Mouse (Mus musculus): ENCODE results near the gene Col4a3bp.

Gene Col4a3bp

DNA sequence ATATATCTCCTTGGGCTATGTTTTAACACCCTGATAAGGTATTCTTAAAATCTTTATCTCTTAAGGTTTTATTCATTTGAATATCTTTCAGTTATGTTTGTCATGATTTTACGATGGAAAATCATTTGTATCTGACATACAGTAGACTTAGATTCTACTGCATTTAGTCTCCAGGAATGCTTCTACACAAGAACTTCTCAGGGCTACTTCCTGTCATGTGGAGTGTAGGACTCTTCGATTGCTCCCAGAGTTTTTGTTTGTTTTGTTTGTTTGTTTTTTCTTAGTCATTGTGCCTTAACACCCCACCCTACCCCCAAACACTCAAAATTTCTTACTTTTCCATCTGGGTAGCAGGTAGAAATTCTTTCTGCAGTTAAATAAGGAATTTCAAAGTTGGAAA is 1.0 kb upstream of the Col4a3bp start:
- DNase-seq (ENCODE audit: low read depth, low spot score) = no peak

DNA sequence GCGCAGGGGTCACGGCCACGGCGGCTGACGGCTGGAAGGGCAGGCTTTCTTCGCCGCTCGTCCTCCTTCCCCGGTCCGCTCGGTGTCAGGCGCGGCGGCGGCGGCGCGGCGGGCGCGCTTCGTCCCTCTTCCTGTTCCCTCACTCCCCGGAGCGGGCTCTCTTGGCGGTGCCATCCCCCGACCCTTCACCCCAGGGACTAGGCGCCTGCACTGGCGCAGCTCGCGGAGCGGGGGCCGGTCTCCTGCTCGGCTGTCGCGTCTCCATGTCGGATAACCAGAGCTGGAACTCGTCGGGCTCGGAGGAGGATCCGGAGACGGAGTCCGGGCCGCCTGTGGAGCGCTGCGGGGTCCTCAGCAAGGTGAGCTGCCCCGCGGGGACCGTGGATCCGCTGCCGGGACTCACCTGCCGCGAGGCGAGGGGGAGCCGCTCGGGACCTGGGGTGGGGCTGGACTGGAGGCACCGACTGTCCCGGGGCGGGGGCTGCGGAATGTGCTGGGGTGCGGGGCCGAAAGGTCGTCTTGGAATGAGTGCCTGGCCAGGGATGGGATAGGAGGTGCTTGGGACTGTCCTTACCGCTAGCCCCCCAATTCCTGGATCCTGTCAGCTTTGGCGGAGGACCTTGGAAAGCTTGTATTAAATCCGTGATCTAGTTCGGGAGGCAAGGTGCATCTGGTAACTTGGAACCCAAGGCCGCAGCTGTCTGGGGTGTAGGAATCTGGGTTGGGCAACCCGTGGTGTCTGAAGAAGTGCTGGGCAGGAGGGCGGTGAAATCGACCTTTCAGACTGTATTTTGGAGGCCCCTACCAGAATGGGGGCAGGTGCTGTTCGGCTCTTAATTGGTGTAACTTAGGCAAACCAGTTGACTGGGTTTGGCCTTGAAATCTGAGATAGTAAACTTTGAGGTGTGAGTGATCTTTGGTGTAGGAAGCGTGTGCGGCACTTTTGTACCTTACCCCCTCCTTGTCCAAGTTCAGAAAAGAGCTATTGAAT is 778 bp downstream of the Col4a3bp start:
- peak; percentile 25 for DNase-seq (ENCODE audit: low read depth, low spot score)

DNA sequence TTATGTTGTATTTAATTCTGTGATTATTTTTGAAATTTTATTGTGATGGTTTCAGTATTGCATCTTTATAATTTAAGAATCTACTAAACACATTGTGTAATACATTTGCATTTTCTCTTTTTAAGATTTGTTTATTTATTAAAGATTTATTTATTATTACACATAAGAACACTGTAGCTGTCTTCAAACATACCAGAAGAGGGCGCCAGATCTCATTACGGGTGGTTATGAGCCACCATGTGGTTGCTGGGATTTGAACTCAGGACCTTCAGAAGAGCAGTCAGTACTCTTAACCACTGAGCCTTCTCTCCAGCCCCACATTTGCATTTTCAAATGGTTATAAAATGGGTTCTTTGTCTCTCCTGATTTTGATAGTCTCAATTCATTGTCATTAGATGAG is 2.1 kb downstream of the Col4a3bp start:
- DNase-seq (ENCODE audit: low read depth, low spot score) = peak; percentile 12

DNA sequence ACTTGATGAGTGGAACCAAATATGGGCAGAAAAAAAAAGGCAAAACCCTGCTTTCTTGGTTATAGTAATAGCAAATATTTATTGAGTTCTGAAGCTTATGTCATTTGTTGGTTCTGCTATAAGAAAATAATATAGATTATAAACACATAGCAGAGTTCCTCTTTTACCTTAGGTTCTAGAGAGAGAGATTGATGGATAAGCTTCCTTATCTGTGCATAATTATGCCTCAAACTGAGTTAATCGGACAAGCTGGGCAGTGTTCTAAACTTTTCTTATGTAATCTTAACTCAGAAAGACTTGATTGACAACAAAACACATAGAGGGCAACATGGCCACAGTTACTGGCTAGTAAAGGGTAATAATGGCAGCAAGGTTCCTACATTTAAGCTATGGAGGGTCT is 4.8 kb downstream of the Col4a3bp start:
- DNase-seq (ENCODE audit: low read depth, low spot score) = no peak

DNA sequence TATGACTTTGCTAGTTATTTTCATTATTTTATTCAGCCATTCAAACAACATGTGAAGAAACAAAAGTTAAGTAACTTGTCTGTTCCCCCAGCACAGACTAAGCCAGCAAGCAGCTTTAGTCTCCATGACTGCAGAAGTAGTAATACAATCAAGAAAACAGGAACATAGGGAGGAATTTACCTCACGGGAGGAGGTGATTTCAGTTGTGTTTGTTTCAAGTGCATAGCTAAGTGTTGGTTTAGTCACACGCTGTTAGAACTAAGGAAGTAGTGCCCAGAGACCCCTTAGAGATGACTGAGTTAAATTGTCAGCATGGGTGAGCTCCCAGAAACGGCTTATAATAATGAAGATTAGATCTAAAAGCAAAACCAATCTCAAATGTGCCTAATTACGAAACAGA is 5.5 kb downstream of the Col4a3bp start:
- DNase-seq (ENCODE audit: low read depth, low spot score) = no peak

DNA sequence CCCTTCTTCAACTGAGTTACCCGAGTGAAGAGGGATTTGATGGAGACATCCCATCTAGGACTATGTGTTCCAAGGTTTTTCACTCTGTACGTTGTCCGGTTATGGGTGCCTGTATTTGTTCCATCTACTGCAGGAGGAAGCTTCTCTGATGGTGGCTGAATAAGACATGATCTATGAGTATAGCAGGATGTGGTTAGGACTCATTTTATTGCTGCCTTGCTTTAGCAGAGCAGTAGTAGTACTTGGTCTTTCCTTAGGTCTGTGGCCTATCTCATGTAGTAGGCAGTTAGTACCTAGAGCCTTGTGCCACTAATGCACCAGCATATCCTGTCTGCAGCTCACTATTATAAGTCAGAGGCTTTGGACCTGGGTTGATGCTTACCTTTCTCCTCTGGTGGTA is 12.7 kb downstream of the Col4a3bp start:
- DNase-seq (ENCODE audit: low read depth, low spot score) = no peak

DNA sequence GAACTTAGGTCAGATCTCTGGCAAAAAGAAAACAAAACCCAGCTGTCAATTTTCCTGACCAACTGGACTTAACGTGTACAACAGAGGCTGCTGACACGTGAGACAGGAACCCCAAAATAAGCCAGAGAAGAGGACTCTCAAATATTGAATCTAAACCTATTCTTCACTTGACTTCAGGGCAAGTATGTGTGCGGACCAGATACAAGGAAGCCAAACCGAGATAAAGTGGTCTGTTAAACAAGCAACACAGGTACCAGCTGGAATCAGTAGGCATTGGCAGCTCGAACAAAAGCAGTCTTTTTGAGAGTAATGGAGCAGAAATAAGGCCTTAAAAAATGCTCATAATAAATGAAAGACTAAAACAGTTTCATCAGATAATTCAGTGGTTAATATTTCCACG is 25.6 kb downstream of the Col4a3bp start:
- no peak for DNase-seq (ENCODE audit: low read depth, low spot score)

DNA sequence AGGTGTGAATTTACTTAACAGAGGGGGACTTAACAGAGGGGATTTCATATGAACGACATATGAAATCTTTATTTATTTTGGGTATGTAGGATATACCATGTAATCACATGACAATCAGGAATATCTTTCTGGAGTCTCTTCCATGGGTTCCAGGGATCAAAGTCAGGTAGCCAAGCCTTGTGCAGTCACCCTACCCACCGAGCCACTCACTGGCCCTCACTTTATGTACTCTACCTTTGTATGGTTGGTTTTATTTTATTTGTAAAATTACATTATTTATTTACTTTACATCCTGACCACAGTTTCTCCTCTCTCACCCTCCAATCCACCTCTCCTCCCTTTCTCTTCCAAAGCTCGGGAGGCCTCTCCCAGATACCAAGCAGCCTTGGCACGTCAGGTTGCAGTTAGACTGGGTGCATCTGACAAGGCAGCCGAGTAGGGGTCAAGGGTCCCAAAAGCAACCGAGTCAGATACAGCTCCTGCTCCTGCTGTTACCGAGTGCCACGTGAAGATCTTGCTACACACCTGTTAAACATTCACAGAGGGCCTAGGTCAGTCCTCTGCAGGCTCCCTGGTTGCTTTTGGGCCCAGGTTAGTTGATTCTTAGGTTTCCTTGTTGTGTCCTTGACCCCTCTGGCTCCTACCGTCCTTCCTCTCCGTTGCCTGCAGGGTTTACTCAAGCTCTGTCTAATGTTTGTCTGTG is 28.0 kb downstream of the Col4a3bp start:
- no peak for DNase-seq (ENCODE audit: low read depth, low spot score)

DNA sequence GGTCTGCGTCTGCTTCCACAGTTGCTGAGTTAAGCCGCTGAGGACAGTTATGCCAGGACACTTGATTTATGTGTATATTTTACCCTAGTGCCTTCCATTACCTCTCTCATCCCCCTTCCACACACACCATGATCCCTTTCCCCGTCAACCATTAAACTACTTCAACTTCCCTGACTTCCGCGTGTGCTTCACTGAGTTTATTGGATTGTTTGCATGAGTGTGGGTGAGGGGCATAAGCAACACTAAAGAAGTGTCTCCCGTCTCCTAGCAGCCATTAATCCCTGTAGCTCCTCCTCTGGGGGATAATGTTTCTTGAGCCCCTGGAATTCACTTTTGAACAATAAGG is 28.6 kb downstream of the Col4a3bp start:
- DNase-seq (ENCODE audit: low read depth, low spot score) = peak; percentile 12

DNA sequence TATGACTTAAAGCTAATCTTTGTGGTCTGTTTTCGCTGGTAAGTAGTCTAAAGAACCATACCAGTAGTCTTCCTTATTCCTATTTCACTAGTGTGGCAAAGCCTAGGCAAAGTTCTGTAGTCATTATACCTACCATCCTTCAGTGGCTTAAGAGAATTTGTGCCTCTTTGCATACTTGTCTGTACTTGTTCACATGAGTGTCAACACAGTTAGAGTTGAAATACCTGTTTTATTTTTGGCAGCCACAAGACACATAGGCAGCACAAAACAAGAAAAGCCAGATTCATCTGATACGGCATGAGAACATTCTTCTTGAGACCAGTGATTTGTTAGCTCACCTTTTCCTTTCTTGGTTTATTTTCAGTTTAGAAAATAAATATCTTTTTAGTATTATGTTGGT is 31.8 kb downstream of the Col4a3bp start:
- DNase-seq (ENCODE audit: low read depth, low spot score) = no peak

DNA sequence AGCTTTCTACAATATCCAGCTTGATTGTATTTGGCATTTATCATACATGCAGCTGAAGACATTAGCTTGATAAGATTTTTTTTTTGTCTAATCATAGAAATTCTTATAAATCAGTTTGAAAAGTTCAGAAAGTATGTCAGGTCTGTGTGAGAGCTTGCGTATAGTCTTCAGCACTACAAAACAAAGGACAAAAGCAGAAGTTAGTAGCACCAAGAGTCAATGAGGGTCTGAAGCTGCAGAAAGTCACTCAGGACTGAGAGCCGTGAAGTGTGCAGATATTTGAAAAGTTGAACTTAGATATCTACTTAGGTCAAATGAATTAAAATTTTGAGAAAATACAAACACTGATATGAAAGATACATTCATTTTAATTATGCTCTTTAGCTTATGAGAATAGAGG is 36.7 kb downstream of the Col4a3bp start:
- DNase-seq (ENCODE audit: low read depth, low spot score) = no peak

DNA sequence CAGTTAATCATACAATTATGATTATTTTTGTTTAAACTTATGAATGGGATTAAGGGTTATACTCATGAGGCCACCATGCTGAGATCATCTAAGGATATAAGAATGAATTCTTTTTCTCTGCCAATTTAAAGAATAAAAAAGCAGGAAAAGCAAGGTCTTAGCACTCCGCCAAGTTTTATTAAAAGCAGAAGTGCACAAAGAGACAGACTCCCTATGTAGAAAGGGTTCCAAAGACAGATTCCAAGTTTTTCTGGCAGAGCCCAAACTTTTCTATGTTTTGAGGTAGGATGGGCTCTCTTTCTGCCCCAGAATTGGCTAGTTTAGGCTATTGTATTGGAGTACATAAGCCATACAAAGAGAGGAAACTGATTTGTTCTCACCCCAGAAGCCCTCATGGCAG is 37.6 kb downstream of the Col4a3bp start:
- no peak for DNase-seq (ENCODE audit: low read depth, low spot score)

DNA sequence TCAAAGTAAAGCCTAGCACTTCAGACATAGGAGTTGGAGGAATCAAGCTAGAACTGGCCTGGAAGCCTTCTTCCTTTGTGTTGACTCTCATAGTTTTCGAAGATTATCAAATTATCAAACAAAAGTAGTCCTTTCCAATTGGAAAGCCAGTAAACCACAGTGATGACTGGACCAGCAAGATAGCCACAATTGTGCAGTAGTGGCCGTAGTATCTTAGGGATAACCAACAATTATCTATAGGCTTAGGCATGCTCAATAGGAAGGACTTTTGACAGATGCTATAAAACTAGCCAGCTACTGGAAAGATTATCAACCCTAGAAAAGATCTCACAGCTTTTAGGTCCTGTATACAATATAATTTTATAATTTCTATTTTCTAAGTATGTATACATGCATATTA is 41.8 kb downstream of the Col4a3bp start:
- no peak for DNase-seq (ENCODE audit: low read depth, low spot score)

DNA sequence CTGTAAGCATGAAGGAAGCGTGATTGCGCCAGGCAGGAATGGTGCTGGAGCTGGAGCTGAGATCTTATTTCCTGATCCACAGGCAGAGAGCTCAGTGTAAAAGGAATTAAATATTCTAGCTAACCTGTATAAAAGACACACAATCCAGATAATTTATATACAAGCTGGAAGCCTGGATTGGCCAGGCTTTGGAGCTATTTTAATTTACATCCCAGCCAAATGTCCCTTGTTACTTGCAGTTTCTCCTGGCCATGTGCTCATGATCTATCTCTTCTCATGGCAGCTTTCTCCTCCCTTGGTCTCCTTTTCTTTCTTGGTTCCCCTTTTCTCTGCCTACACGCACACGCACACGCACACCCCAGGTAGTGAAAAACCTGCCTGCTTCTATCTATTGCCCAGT is 44.1 kb downstream of the Col4a3bp start:
- no peak for DNase-seq (ENCODE audit: low read depth, low spot score)

DNA sequence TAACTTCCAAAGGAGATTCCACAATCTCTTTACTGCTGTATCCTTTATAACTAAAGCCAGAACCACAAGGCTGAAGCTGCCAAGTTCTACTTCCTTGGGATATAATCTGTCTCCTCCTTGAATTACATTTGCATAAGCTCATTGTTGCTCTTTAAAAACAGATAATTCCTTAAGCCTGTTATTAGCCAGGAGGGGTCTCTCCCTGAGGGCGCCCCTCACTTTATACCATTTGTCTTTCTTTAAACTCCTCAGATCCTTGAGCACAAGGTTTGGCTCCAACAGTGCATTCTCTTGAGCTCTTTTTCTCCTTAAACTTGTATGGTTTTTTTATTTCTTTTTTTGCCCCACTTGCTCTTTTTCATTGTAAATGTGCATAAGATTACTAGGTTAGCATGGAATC is 46.2 kb downstream of the Col4a3bp start:
- DNase-seq (ENCODE audit: low read depth, low spot score) = no peak

DNA sequence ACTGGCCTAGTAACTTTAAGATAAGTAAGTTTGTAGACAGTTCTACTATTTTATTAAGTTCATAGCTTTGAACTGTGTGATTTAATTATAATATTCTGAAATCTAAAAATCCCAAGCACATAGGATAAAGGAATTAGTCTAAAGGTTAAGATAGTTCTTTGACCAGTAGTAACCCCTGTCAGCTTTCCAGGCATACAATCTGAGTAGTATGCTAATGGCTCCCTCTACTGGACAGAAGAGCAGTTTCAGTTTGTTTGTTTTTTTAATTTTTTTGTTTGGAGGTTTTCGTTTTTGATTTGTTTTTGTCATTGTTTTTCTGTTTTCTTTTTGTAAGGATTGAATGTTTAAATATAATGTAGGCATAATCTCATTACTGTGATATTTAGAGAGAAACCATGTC is 51.2 kb downstream of the Col4a3bp start:
- DNase-seq (ENCODE audit: low read depth, low spot score) = peak; percentile 44

DNA sequence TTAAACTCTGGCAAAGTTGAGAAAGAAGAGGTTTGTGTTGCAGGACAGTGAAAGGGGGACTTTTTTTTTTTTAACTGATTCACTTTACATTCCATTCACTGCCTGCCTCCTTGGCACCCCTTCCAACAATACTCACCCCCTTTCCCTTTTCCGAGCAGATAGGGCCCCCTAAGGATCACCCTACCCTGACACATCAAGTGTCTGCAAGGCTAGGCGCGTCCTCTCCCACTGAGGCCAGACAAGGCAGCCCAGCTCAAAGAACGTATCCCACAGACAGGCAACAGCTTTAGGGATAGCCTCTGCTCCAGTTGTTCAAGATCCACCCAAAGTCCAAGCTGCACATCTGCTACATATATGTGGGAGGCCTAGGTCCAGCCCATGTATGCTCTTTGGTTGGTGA is 51.7 kb downstream of the Col4a3bp start:
- DNase-seq (ENCODE audit: low read depth, low spot score) = no peak

DNA sequence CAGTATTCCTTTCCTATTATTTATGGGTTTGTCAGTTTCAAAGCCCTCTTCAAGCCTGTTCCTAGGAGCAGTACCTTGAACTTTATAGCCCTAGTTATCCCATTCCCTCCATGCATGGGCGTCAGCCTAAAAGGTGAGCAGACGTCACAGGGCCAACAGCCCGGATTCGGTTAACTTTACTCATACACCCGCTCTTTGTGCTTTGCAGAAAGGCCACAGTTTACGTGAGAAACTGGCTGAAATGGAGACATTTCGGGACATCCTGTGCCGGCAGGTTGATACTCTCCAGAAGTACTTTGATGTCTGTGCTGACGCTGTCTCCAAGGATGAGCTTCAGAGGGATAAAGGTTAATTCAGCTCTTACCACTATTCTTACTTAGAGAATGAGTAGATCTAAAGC is 56.8 kb downstream of the Col4a3bp start:
- DNase-seq (ENCODE audit: low read depth, low spot score) = no peak

DNA sequence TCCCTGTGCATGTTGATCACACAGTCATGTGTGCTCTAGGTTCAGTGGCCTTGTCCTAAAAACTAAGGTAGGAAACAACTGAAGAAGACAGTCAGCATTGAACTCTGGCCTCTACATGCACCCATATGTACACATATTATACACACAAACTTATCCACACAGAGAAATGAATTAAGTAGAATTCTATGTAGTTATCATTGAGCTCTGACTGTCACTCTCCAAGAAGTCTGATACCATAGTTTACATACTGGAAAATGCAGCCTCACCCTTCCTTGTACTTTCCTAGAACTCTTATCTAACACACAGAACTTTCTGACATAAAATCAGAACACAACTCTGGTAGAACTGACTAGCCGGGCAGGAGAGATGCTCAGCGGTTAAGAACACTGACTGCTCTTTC is 61.8 kb downstream of the Col4a3bp start:
- no peak for DNase-seq (ENCODE audit: low read depth, low spot score)

DNA sequence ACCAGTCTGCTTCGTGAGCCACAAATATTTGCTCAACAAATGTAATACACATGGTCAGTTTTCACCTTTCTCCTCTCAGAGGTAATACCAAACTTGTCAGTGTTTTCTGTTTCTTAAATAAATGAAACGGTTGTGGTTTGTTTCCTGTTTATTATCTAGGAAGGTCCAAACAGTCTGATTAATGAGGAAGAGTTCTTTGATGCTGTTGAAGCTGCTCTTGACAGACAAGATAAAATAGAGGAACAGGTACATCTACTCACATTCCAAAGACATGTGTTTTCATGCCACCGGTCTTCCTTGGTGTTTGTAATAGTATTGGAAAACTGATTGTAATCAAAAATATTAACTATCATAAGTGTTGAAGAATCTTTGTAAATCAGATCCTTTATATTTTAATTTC is 72.2 kb downstream of the Col4a3bp start:
- DNase-seq (ENCODE audit: low read depth, low spot score) = no peak

DNA sequence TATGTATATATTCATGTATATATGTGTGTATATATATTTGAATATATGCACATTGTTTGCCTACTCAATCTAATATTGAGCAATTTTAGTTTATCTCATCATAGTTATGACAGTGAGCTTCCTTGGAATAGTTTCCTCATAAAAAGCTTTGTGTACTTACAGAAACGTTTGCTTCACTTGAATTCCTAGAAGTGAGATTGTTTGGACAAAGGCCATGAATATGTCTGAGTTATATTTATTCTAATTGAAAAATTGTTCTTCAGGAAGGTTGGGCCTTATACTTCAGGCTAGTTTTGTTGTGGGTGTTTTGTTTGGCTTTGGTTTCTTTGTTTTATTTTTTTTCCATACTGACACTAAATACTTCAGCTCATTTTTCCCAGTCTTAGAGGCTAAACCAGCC is 78.5 kb downstream of the Col4a3bp start:
- no peak for DNase-seq (ENCODE audit: low read depth, low spot score)

DNA sequence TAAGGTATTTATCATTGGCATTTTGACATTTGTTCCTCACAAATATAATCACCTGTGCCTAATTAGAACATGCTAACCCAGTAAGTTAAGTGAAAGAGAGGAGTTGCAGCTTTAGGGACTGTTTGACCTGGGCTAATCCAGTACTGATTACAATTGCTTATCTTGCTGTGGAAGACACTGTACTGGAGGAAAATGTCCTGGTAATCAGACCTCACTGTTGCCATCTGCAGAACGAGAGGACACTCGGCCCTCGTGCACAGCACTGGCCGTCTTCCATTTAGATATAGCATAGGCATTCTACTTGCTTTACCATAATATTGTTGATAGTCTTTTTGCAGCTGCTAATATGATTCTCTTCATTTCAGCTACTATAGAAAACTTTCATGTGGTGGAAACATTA is 88.0 kb downstream of the Col4a3bp start:
- DNase-seq (ENCODE audit: low read depth, low spot score) = no peak

DNA sequence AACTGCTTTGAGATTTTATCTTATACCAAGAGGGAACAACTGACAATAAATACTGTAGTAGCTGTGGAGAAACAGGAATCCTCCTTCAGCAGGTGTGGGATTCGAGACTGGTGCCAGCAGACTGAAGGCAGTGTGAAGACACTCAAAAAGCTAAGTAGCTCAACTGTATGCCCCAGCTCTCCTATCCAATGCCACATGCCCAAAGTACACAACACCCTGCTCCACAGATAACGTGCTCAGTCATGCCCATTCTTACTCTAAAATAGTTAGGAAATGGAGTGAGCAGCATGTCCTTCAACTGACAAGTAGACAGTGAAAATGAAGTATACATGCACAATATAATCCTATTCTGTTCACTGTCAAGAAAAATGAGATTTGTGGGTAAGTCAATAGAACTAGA is 101.8 kb downstream of the Col4a3bp start:
- DNase-seq (ENCODE audit: low read depth, low spot score) = no peak

Data from mesoderm, embryonic 11.5 days (tissue).